Comparison of ENCODE assay signal across 34 mouse cellular contexts in the genomic region with DNA sequence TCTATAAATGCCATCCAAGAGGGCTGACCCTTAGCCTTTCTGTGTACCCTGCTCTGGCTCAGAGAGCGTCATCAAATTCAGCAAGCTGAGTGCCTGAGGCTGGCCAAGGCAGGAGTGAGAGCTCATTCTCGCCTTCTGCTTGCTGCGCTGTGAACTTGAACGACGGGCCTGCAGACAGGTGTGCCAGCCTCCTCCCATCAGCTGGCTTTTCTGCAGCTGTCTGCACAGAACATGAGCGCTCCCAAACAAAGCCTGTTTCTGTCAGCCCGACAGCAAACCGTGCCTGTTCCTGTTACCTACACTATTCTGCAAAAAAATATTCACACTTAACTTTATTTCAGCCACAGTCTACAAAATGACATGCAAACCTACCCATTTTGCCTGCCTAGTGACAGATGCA.
"Had no signal": no experiment of that assay in that cellular context is flagged by ENCODE, and none has a peak within 500 bp of the region (broad histone marks: within the 10 kb centered on the region; RNA-seq: fewer than 3 reads in every experiment).

No protein-coding gene starts in this region.

- H3K4me2 ChIP-seq: heart, embryonic 12.5 days; heart, embryonic 13.5 days; heart, embryonic 15.5 days; hindbrain, embryonic 12.5 days; hindbrain, embryonic 13.5 days; hindbrain, embryonic 14.5 days; hindbrain, embryonic 15.5 days; intestine, embryonic 15.5 days; kidney, embryonic 15.5 days had no signal

- H3K36me3 ChIP-seq: heart, embryonic 12.5 days; heart, embryonic 13.5 days; heart, embryonic 15.5 days; hindbrain, embryonic 12.5 days; intestine, embryonic 15.5 days had no signal

- H3K27me3 ChIP-seq: hindbrain, embryonic 12.5 days; hindbrain, embryonic 13.5 days; hindbrain, embryonic 15.5 days; intestine, embryonic 15.5 days; kidney, embryonic 15.5 days had no signal

- ATAC-seq: hindbrain, embryonic 16.5 days; hindbrain, postnatal 0 days; inflammation-experienced regulatory T-cells, adult 6 months; intestine, embryonic 15.5 days; intestine, embryonic 16.5 days; intestine, postnatal 0 days had no signal

- H3K27ac ChIP-seq: heart, embryonic 13.5 days; heart, embryonic 15.5 days; hindbrain, embryonic 10.5 days; hindbrain, embryonic 12.5 days; hindbrain, embryonic 13.5 days; hindbrain, embryonic 14.5 days; hindbrain, embryonic 15.5 days; hindbrain, postnatal 0 days; intestine, embryonic 15.5 days; kidney, embryonic 15.5 days; kidney, postnatal 0 days; layer of hippocampus, adult 2 months; left cerebral cortex, adult 2 months had no signal

- DNase-seq: heart, postnatal 10 days; heart, postnatal 14 days; heart, postnatal 36 days; heart, postnatal 4 days; kidney, adult 11 months; kidney, adult 18-20 months; kidney, adult 2 months; kidney, adult 8-10 months; kidney, adult 9 months; kidney, postnatal 10 days; kidney, postnatal 14 days; kidney, postnatal 25 days; kidney, postnatal 36 days; kidney, postnatal 4 days; layer of hippocampus, adult 9-11 months; layer of hippocampus, postnatal 36 days had no signal

- H3K9ac ChIP-seq: heart, embryonic 12.5 days; heart, embryonic 13.5 days; heart, embryonic 15.5 days; hindbrain, embryonic 12.5 days; hindbrain, embryonic 13.5 days; hindbrain, embryonic 14.5 days; hindbrain, embryonic 15.5 days; intestine, embryonic 15.5 days; kidney, embryonic 15.5 days had no signal

- H3K4me1 ChIP-seq: heart, embryonic 12.5 days; intestine, embryonic 15.5 days had no signal

- H3K4me3 ChIP-seq: heart, embryonic 12.5 days; heart, embryonic 13.5 days; heart, embryonic 15.5 days; hindbrain, embryonic 10.5 days; hindbrain, embryonic 12.5 days; hindbrain, embryonic 13.5 days; hindbrain, embryonic 15.5 days; intestine, embryonic 15.5 days; kidney, embryonic 15.5 days; layer of hippocampus, adult 2 months; left cerebral cortex, adult 2 months had no signal

- H3K9me3 ChIP-seq: heart, embryonic 13.5 days; heart, embryonic 15.5 days; hindbrain, embryonic 12.5 days; hindbrain, embryonic 15.5 days; intestine, embryonic 15.5 days; kidney, embryonic 15.5 days had no signal
